Mouse (Mus musculus) ES-CJ7 (cell line): Measurements from ENCODE around the gene Pdxk.

Experiments used
- DNase-seq: peaks from one replicate; pipeline ENCODE4 v3.0.0; 2011; ENCODE audit warnings: low read depth, low spot score

The Pdxk gene

GRCm38 (mm10) chr10:78460463-78460862, 4.3 kb downstream of the Pdxk start:
- DNase-seq: no peak

GRCm38 (mm10) chr10:78458348-78459111, 6.2 kb downstream of the Pdxk start:
- no peak for DNase-seq

GRCm38 (mm10) chr10:78457495-78458347, 7.1 kb downstream of the Pdxk start:
- DNase-seq: peak; percentile 30

- DNase-seq: no peak
Observed at GRCm38 (mm10) chr10:78456696-78457095, 8.1 kb downstream of the Pdxk start.

GRCm38 (mm10) chr10:78452641-78453040, 12.1 kb downstream of the Pdxk start:
- DNase-seq: no peak

- DNase-seq: no peak
Observed at GRCm38 (mm10) chr10:78450761-78451160, 14.0 kb downstream of the Pdxk start.

- DNase-seq: no peak
Observed at GRCm38 (mm10) chr10:78447396-78447795, 17.4 kb downstream of the Pdxk start.

- no peak for DNase-seq
Observed at GRCm38 (mm10) chr10:78446195-78446594, 18.6 kb downstream of the Pdxk start.

GRCm38 (mm10) chr10:78442292-78442691, 22.5 kb downstream of the Pdxk start:
- DNase-seq: no peak

GRCm38 (mm10) chr10:78441606-78442005, 23.2 kb downstream of the Pdxk start:
- peak; percentile 91 for DNase-seq

GRCm38 (mm10) chr10:78440812-78441211, 24.0 kb downstream of the Pdxk start:
- peak; percentile 46 for DNase-seq

- no peak for DNase-seq
Observed at GRCm38 (mm10) chr10:78439990-78440389, 24.8 kb downstream of the Pdxk start.

GRCm38 (mm10) chr10:78439550-78439949, 25.2 kb downstream of the Pdxk start:
- no peak for DNase-seq

- peak; percentile 63 for DNase-seq
Observed at GRCm38 (mm10) chr10:78438094-78438493, 26.7 kb downstream of the Pdxk start.

- DNase-seq: peak; percentile 52
Observed at GRCm38 (mm10) chr10:78432853-78433252, 31.9 kb downstream of the Pdxk start.

- no peak for DNase-seq
Observed at GRCm38 (mm10) chr10:78429776-78430175, 35.0 kb downstream of the Pdxk start.

- DNase-seq: no peak
Observed at GRCm38 (mm10) chr10:78429180-78429579, 35.6 kb downstream of the Pdxk start.

GRCm38 (mm10) chr10:78428070-78428469, 36.7 kb downstream of the Pdxk start:
- peak; percentile 66 for DNase-seq

- no peak for DNase-seq
Observed at GRCm38 (mm10) chr10:78426117-78426735, 38.5 kb downstream of the Pdxk start.

- peak; percentile 72 for DNase-seq
Observed at GRCm38 (mm10) chr10:78425181-78426041, 39.4 kb downstream of the Pdxk start, which contains the start of gene Cstb. TSS of gene Cstb (plus strand) at chr10:78425669.

GRCm38 (mm10) chr10:78422614-78423013, 42.2 kb downstream of the Pdxk start:
- DNase-seq: no peak
